Mouse (Mus musculus) hindbrain, embryonic 14.5 days (tissue): Measurements from ENCODE around the gene Skiv2l. TPM values are rescaled to one million over a fixed set of nuclear protein-coding genes. Genes with fewer than 3 reads are reported as not detected.

Experiments
- ATAC-seq: fragments of 200-750 bp; cut with Nextera tagmentation; 2 replicates; pipeline ENCODE4 v1.8.0; 2017; ENCODE audit warnings: moderate number of reproducible peaks, mild to moderate bottlenecking, moderate TSS enrichment, moderate library complexity; ENCODE audit not compliant: low FRiP score
- DNase-seq: peaks from one replicate; pipeline ENCODE4 v3.0.0-alpha.2; 2015; ENCODE audit warnings: low spot score
- H3K27ac ChIP-seq: fragments of 300-500 bp; sonication (generic); 2 replicates; pipeline ENCODE4 v1.5.1; 2014; ENCODE audit warnings: mild to moderate bottlenecking, moderate library complexity
- H3K27me3 ChIP-seq: fragments of 300-500 bp; sonication (generic); 2 replicates; pipeline ENCODE4 v1.6.1; 2014; ENCODE audit warnings: mild to moderate bottlenecking, low read length, mixed read lengths; ENCODE audit not compliant: control insufficient read depth, insufficient read depth
- H3K36me3 ChIP-seq: fragments of 300-500 bp; sonication (generic); replicated peaks from 2 replicates; pipeline ENCODE4 v1.6.1; 2014; ENCODE audit not compliant: control insufficient read depth, insufficient read depth
- H3K4me1 ChIP-seq: fragments of 300-500 bp; sonication (generic); replicated peaks from 2 replicates; pipeline ENCODE4 v1.6.1; 2014; ENCODE audit warnings: antibody characterized with exemption, low read length, mixed read lengths; ENCODE audit not compliant: control insufficient read depth, insufficient read depth
- H3K4me2 ChIP-seq: fragments of 300-500 bp; sonication (generic); replicated peaks from 2 replicates; pipeline ENCODE4 v1.6.1; 2014; ENCODE audit warnings: mild to moderate bottlenecking, moderate library complexity
- H3K4me3 ChIP-seq: fragments of 300-500 bp; sonication (generic); replicated peaks from 2 replicates; pipeline ENCODE4 v1.5.1; 2014; ENCODE audit warnings: mild to moderate bottlenecking, low read length
- H3K9ac ChIP-seq: fragments of 300-500 bp; sonication (generic); 2 replicates; pipeline ENCODE4 v1.6.1; 2014
- H3K9me3 ChIP-seq: fragments of 300-500 bp; sonication (generic); 2 replicates; pipeline ENCODE4 v1.6.1; 2016; ENCODE audit warnings: low read length; ENCODE audit not compliant: control insufficient read depth
- WGBS: fragments of 180-500 bp; shearing (Covaris S2); extraction: QIAGEN DNeasy Blood & Tissue Kit; methylation state at CpG from one replicate; pipeline ENCODE4 v1.1.7; 2014; 5-methylcytosine and 5-hydroxymethylcytosine counted together
- polyA plus RNA-seq: library from polyadenylated mRNA; unstranded; fragments of >200 nt; fragmentation: Nextera tagmentation; extraction: Ambion mirVana; gene quantifications from 2 replicates; pipeline ENCODE4 v1.2.1, GENCODE M21; 2014

Gene Skiv2l
- polyA plus RNA-seq, 1 experiment from 2014 or later = 51.2 TPM

- no peaks in the 10 kb centered on the region for H3K27me3 ChIP-seq
- no peak overlapping the region for H3K4me2 ChIP-seq
- H3K4me1 ChIP-seq = peaks cover 13% of the 10 kb centered on the region
- 84% methylated on average over 3 of the region's 3 CpGs for WGBS
- peaks cover 59% of the 10 kb centered on the region for H3K36me3 ChIP-seq
- DNase-seq (no peak), ATAC-seq (no peak)
- no peaks in the 10 kb centered on the region for H3K9me3 ChIP-seq
- no peak overlapping the region for H3K4me3 ChIP-seq
- H3K9ac ChIP-seq = no peak overlapping the region
- no peak overlapping the region for H3K27ac ChIP-seq
Observed at GRCm38 (mm10) chr17:34854761-34855160, 4.8 kb upstream of the Skiv2l start.

GRCm38 (mm10) chr17:34853511-34853910, 3.5 kb upstream of the Skiv2l start:
- Histone ChIP-seq H3K36me3 (peaks cover 59% of the 10 kb centered on the region), H3K9me3 (no peaks in the 10 kb centered on the region), H3K4me1 (peaks cover 20% of the 10 kb centered on the region), H3K27me3 (no peaks in the 10 kb centered on the region), H3K4me2 (no peak overlapping the region), H3K9ac (no peak overlapping the region), H3K4me3 (no peak overlapping the region), H3K27ac (no peak overlapping the region)
- ATAC-seq (no peak), DNase-seq (no peak)
- WGBS = 78% methylated on average over 8 of the region's 8 CpGs

GRCm38 (mm10) chr17:34850517-34851125, 611 bp upstream of the Skiv2l start:
- 4% methylated on average over 25 of the region's 25 CpGs for WGBS
- Histone ChIP-seq H3K36me3 (peaks cover 62% of the 10 kb centered on the region), H3K27me3 (no peaks in the 10 kb centered on the region), H3K9me3 (no peaks in the 10 kb centered on the region), H3K9ac (peak overlapping the region; percentile 77), H3K4me2 (peak overlapping the region; percentile 93), H3K4me1 (peaks cover 20% of the 10 kb centered on the region), H3K27ac (no peak overlapping the region), H3K4me3 (peak overlapping the region; percentile 58)
- DNase-seq (no peak), ATAC-seq (peak; percentile 0; the same call in 1 of the 2 replicates)

- Histone ChIP-seq H3K4me2 (no peak overlapping the region), H3K9ac (no peak overlapping the region), H3K9me3 (no peaks in the 10 kb centered on the region), H3K27ac (no peak overlapping the region), H3K27me3 (no peaks in the 10 kb centered on the region), H3K36me3 (peaks cover 62% of the 10 kb centered on the region), H3K4me1 (peaks cover 20% of the 10 kb centered on the region), H3K4me3 (no peak overlapping the region)
- ATAC-seq (no peak), DNase-seq (no peak)
- 95% methylated on average over 7 of the region's 7 CpGs for WGBS
Observed at GRCm38 (mm10) chr17:34847615-34848014, 2.4 kb downstream of the Skiv2l start.

- Histone ChIP-seq H3K27ac (no peak overlapping the region), H3K9me3 (no peaks in the 10 kb centered on the region), H3K36me3 (peaks cover 62% of the 10 kb centered on the region), H3K4me1 (peaks cover 20% of the 10 kb centered on the region), H3K4me2 (no peak overlapping the region), H3K4me3 (no peak overlapping the region), H3K9ac (no peak overlapping the region), H3K27me3 (no peaks in the 10 kb centered on the region)
- DNase-seq (no peak), ATAC-seq (no peak)
- WGBS = 86% methylated on average over 6 of the region's 6 CpGs
Observed at GRCm38 (mm10) chr17:34847192-34847591, 2.8 kb downstream of the Skiv2l start.

GRCm38 (mm10) chr17:34844884-34845283, 5.1 kb downstream of the Skiv2l start:
- Histone ChIP-seq H3K9ac (no peak overlapping the region), H3K4me2 (no peak overlapping the region), H3K4me3 (no peak overlapping the region), H3K27me3 (no peaks in the 10 kb centered on the region), H3K36me3 (peaks cover 84% of the 10 kb centered on the region), H3K9me3 (no peaks in the 10 kb centered on the region), H3K27ac (no peak overlapping the region), H3K4me1 (peaks cover 7% of the 10 kb centered on the region; the same call in 1 of the 2 replicates)
- WGBS = 93% methylated on average over 13 of the region's 13 CpGs
- no peak for DNase-seq
- ATAC-seq = no peak

GRCm38 (mm10) chr17:34840736-34841307, 9.2 kb downstream of the Skiv2l start:
- Histone ChIP-seq H3K4me3 (no peak overlapping the region), H3K4me2 (no peak overlapping the region), H3K27me3 (no peaks in the 10 kb centered on the region), H3K4me1 (peaks cover 13% of the 10 kb centered on the region), H3K9ac (no peak overlapping the region), H3K36me3 (peaks cover 73% of the 10 kb centered on the region), H3K9me3 (no peaks in the 10 kb centered on the region), H3K27ac (no peak overlapping the region)
- 89% methylated on average over 6 of the region's 6 CpGs for WGBS
- ATAC-seq = no peak
- no peak for DNase-seq

GRCm38 (mm10) chr17:34838785-34839184, 11.2 kb downstream of the Skiv2l start:
- ATAC-seq = no peak
- no peak for DNase-seq
- no peaks in the 10 kb centered on the region for H3K27me3 ChIP-seq
- no peak overlapping the region for H3K9ac ChIP-seq
- H3K27ac ChIP-seq = no peak overlapping the region
- H3K9me3 ChIP-seq = no peaks in the 10 kb centered on the region
- H3K36me3 ChIP-seq = peaks cover 59% of the 10 kb centered on the region
- no peak overlapping the region for H3K4me2 ChIP-seq
- WGBS = 91% methylated on average over 7 of the region's 7 CpGs
- H3K4me1 ChIP-seq = peaks cover 21% of the 10 kb centered on the region
- H3K4me3 ChIP-seq = no peak overlapping the region

- Histone ChIP-seq H3K4me3 (peak overlapping the region; percentile 53), H3K27me3 (no peaks in the 10 kb centered on the region), H3K36me3 (peaks cover 58% of the 10 kb centered on the region), H3K4me1 (peaks cover 21% of the 10 kb centered on the region), H3K9ac (peak overlapping the region; percentile 65), H3K27ac (peak overlapping the region; percentile 70), H3K9me3 (no peaks in the 10 kb centered on the region), H3K4me2 (peak overlapping the region; percentile 93)
- 39% methylated on average over 42 of the region's 43 CpGs for WGBS
- no peak for DNase-seq
- no peak for ATAC-seq
Observed at GRCm38 (mm10) chr17:34837464-34838324, 12.3 kb downstream of the Skiv2l start.
